Mouse (Mus musculus): Measurements from ENCODE around the gene Csrnp2. TPM values are rescaled to one million over a fixed set of nuclear protein-coding genes. Genes with fewer than 3 reads are reported as not detected.
"Not testable (repeated sequence)": the region's sequence is repeated elsewhere in the genome, so short reads cannot be mapped to it uniquely, and the experiment has no call there.

Gene Csrnp2
- polyA plus RNA-seq, 1 experiment from 2014 or later = 25.4 TPM

DNA sequence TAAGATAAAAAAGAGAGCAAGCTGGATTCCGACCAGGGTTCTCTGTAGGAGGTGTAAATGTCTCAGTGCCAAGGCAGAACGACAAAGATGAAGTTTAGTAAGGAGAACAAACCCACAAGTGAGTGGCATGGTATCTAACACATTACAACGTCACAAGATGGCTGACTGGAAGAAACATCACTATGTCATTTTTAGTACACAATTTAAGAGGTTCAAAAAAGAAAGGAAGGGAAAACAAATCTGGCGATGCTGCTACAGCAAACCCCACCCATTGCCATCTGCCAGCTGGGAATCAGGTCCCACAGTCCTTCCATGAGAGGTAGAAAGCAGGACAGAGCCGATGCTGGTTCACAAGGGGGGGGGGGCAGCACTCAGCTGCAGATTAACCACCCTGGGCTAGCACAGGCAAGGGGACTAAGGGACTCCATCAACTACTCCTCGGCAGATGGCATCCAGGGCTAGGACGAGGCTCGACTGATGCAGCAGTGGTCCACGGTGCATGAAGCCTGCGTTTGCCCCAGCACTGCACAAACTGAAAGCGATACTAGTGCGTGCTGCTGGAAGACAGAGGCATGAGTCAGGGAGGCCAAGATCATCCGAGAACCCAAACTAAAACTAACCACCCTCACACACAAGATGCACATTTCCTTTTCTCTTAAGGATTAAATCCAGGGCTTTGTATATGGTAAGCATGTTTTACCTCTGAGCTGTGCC, 13.3 kb upstream of the Csrnp2 start:
- 89% methylated on average over 13 of the region's 13 CpGs for WGBS
- H3K27ac ChIP-seq (replicated peaks) = no peak overlapping the region
- H3K4me3 ChIP-seq = no peak overlapping the region
- H3K4me1 ChIP-seq = no peaks in the 10 kb centered on the region
- H3K36me3 ChIP-seq (replicated peaks) = peaks cover 95% of the 10 kb centered on the region
- H3K27me3 ChIP-seq (replicated peaks; ENCODE audit: low read depth, poor library complexity, severe bottlenecking) = no peaks in the 10 kb centered on the region
- no peak for DNase-seq (ENCODE audit: low spot score)
- H3K9me3 ChIP-seq = no peaks in the 10 kb centered on the region

DNA sequence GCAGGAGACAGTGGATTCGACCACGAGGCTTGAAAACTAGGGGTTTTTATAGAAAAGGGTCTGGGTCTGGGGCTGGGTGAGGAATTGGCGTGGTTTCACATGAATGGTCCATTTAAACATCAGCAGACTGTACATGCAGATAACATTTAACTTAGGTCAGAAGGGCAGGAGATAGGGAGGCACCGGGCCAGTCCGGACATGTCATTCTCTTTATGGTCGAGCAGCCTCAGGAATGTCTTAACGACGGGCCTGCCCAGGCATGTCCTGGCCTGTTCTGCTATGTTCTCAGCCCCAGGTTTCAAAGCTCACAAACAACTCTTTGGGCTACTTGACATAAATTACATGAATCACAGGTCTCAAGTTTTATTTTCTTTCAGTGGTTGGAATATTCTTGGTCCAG, 4.2 kb upstream of the Csrnp2 start:
- not testable (repeated sequence) for H3K9me3 ChIP-seq; DNase-seq (ENCODE audit: low spot score); H3K4me3 ChIP-seq; H3K27me3 ChIP-seq (replicated peaks; ENCODE audit: low read depth, poor library complexity, severe bottlenecking); H3K27ac ChIP-seq (replicated peaks); H3K4me1 ChIP-seq
- 90% methylated on average over 8 of the region's 8 CpGs for WGBS
- H3K36me3 ChIP-seq (replicated peaks) = peaks cover 17% of the 10 kb centered on the region

DNA sequence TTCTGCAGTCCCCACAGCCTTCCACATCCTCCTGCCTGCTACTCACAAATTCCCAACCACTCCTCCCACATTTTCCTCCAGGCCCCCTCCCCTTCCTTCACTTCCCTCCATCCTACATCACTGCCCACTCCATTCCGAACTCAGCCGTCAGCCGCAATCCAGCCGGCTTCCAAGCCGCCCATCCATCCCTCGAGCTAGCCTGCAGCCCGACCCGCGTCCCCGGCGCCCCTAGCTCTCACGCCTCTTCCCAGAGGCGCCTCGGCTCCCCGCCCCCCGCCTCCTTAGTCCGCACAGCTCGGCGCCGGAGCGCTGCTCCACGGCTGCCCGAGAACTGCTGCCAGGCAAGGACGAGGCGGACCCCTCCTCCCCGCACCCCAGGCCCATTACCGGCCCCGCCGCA, 641 bp downstream of the Csrnp2 start:
- WGBS = under 1% methylated on average over 29 of the region's 29 CpGs
- H3K4me1 ChIP-seq = peaks cover 46% of the 10 kb centered on the region
- no peak for DNase-seq (ENCODE audit: low spot score)
- peaks cover 2% of the 10 kb centered on the region for H3K36me3 ChIP-seq (replicated peaks)
- H3K27ac ChIP-seq (replicated peaks) = peak overlapping the region; percentile 98
- peak overlapping the region; percentile 84 for H3K4me3 ChIP-seq
- H3K9me3 ChIP-seq = no peaks in the 10 kb centered on the region
- no peaks in the 10 kb centered on the region for H3K27me3 ChIP-seq (replicated peaks; ENCODE audit: low read depth, poor library complexity, severe bottlenecking)

DNA sequence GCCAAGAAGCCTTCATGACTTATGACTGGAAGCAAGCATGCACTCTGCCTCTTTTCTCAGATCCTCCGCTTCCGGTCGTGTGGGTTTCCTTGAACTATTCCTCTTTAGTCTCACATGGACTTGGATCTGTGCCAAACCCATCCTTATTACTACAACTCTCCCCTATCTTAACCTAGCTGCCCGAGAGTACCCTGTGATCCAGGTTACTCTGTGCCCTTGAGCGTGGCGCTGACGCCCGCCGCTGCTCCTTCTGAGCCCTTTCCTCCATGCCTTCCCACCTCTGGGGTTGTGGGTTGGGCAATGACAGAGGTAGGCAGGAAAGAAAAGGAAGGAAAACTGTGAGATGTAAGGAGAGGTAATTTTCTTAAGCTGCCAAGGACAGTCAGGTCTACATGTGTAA, 3.3 kb downstream of the Csrnp2 start:
- peaks cover 61% of the 10 kb centered on the region for H3K4me1 ChIP-seq
- H3K9me3 ChIP-seq = no peaks in the 10 kb centered on the region
- 91% methylated on average over 9 of the region's 9 CpGs for WGBS

DNA sequence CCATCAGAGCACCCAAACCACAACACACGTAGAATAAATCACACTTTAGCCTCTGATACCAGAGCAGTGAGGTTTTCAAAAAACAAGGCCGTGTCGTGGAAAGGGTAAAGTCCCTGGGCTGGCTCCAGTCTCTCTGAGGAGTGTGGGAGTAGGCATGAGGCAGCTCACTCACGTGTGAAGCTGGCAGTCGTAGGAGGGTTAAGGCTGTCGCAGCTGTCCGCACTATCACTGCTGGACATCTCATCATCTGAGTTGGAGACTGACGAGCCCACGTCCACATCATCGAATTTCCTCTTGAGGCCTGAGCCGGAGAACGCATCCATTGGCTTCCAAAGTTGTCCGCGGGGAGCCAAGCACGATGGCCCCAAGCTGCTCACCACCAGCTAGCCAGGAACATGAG, 6.0 kb downstream of the Csrnp2 start:
- Histone ChIP-seq H3K4me1 (peaks cover 74% of the 10 kb centered on the region), H3K36me3 (replicated peaks) (peaks cover 56% of the 10 kb centered on the region)
- 88% methylated on average over 15 of the region's 15 CpGs for WGBS

More for the DNA sequence above, 3.3 kb downstream of the Csrnp2 start:
- no peaks in the 10 kb centered on the region for H3K27me3 ChIP-seq (replicated peaks; ENCODE audit: low read depth, poor library complexity, severe bottlenecking)
- DNase-seq (ENCODE audit: low spot score) = no peak
- H3K27ac ChIP-seq (replicated peaks) = no peak overlapping the region
- H3K36me3 ChIP-seq (replicated peaks) = peaks cover 29% of the 10 kb centered on the region
- no peak overlapping the region for H3K4me3 ChIP-seq

DNA sequence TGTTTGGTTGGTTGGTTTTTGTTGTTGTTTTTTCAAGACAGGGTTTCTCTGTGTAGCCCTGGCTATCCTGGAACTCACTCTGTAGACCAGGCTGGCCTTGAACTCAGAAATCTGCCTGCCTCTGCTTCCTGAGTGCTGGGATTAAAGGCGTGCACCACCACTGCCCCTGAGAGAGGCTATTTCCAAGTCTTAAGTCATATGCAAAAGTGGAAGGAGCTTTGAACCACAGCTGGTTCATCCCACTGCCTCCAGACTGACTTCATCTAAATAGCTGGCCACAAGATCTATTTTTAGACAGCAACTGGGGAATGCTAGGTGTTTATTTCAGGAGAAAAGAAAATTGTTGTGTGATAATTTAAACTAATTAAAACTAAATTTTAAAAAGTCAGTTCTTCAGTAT, 7.0 kb downstream of the Csrnp2 start:
- 88% methylated on average over 1 of the region's 1 CpGs for WGBS
- not testable (repeated sequence) for H3K27me3 ChIP-seq (replicated peaks; ENCODE audit: low read depth, poor library complexity, severe bottlenecking); H3K9me3 ChIP-seq; DNase-seq (ENCODE audit: low spot score); H3K4me3 ChIP-seq; H3K27ac ChIP-seq (replicated peaks)
- Histone ChIP-seq H3K4me1 (peaks cover 64% of the 10 kb centered on the region), H3K36me3 (replicated peaks) (peaks cover 66% of the 10 kb centered on the region)

More for the DNA sequence above, 6.0 kb downstream of the Csrnp2 start:
- no peaks in the 10 kb centered on the region for H3K9me3 ChIP-seq
- H3K27ac ChIP-seq (replicated peaks) = no peak overlapping the region; the same call in 1 of the 2 replicates
- no peak for DNase-seq (ENCODE audit: low spot score)
- H3K4me3 ChIP-seq = no peak overlapping the region
- no peaks in the 10 kb centered on the region for H3K27me3 ChIP-seq (replicated peaks; ENCODE audit: low read depth, poor library complexity, severe bottlenecking)

DNA sequence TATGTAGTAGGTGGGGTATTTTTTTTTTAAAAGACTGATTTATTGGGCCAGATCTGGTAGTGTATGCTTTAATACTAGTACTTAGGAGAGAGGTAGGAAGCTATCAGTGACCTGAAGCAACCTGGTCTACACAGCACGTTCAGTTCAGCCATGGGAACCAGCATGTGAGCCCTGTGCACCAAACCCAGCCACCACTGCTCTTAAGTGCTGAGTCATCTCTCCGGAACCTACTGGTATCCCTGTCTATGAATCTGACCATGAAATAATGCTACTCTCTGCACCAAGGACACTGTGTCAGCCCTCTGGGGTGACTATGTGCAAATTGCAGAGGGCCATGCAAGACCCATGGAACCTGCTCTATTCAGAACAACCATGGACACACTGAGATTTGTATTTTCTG, 8.2 kb downstream of the Csrnp2 start:
- Histone ChIP-seq H3K9me3 (no peaks in the 10 kb centered on the region), H3K36me3 (replicated peaks) (peaks cover 78% of the 10 kb centered on the region), H3K27ac (replicated peaks) (no peak overlapping the region), H3K4me3 (no peak overlapping the region), H3K4me1 (peaks cover 51% of the 10 kb centered on the region), H3K27me3 (replicated peaks; ENCODE audit: low read depth, poor library complexity, severe bottlenecking) (no peaks in the 10 kb centered on the region)
- WGBS = 91% methylated on average over 2 of the region's 2 CpGs
- DNase-seq (ENCODE audit: low spot score) = no peak

DNA sequence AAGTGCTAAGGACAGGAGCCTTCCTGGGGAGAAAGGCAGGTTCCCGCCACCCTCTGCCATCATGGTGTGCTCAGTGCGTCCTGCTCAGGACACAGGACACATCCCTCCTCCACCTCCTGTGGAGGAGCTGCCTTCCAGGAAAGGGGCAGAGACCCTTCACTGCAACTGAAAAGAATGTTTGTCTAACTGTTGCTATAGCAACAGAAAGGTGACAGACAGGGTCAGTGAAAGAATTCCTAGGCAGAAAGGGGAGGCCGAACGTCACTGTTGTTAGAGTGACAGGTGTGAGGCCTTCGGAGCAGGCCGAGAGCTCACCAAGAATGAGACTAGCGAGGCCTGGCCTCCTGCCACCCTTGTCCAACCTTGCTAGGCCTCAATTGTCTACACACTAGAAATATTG, 8.8 kb downstream of the Csrnp2 start:
- 27% methylated on average over 7 of the region's 7 CpGs for WGBS
- DNase-seq (ENCODE audit: low spot score) = peak; percentile 53
- Histone ChIP-seq H3K36me3 (replicated peaks) (peaks cover 84% of the 10 kb centered on the region), H3K9me3 (no peaks in the 10 kb centered on the region), H3K4me3 (no peak overlapping the region), H3K27me3 (replicated peaks; ENCODE audit: low read depth, poor library complexity, severe bottlenecking) (no peaks in the 10 kb centered on the region), H3K4me1 (peaks cover 47% of the 10 kb centered on the region), H3K27ac (replicated peaks) (0 out of 2 replicates have a peak overlapping the region, but pooled peaks have one; percentile 8)

DNA sequence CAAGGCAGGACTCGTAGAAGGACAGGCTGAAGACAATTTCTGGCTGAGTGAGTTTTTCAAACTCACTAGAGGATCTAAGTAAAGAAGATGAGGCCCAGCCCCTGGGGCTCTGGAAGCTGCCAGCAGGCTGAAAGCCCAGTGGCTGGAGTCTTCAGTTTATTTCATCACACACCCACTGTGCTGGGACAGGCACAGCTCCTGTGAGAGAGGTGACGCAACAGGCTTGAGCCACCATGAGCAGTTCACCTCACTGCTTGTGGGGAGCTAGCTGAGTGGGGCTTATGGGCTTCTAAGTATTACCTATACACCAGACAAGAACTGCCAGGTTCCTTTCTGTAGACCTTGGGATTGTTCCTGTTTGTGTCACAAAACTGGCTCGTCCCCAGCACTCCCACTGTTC, 9.7 kb downstream of the Csrnp2 start:
- no peak overlapping the region for H3K4me3 ChIP-seq

DNA sequence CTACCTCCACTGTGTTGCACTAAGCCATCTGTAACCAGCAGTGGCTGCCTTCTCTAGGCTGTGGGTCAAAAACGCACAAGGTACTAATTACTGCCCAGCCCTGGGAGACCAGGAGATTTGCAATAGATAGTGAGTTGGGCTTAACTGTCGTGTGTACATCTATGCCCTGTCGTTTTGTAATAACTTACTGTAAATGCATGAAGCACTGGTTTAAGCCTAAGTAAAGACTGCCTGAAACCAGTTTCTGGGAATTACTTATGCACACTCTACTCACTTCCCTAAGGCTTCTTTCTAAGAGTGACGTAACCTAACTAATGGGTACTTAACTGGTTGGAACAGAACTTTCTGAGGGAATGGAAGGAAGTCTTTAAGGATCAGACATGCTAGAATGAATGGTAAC, 16.4 kb downstream of the Csrnp2 start:
- Histone ChIP-seq H3K4me3 (no peak overlapping the region), H3K27ac (replicated peaks) (no peak overlapping the region), H3K4me1 (no peaks in the 10 kb centered on the region), H3K36me3 (replicated peaks) (peaks cover 99% of the 10 kb centered on the region), H3K9me3 (no peaks in the 10 kb centered on the region), H3K27me3 (replicated peaks; ENCODE audit: low read depth, poor library complexity, severe bottlenecking) (no peaks in the 10 kb centered on the region)
- no peak for DNase-seq (ENCODE audit: low spot score)
- 80% methylated on average over 4 of the region's 4 CpGs for WGBS

More for the DNA sequence above, 9.7 kb downstream of the Csrnp2 start:
- WGBS = 86% methylated on average over 3 of the region's 3 CpGs
- Histone ChIP-seq H3K27ac (replicated peaks) (no peak overlapping the region), H3K27me3 (replicated peaks; ENCODE audit: low read depth, poor library complexity, severe bottlenecking) (no peaks in the 10 kb centered on the region), H3K9me3 (no peaks in the 10 kb centered on the region), H3K4me1 (peaks cover 38% of the 10 kb centered on the region), H3K36me3 (replicated peaks) (peaks cover 93% of the 10 kb centered on the region)
- DNase-seq (ENCODE audit: low spot score) = no peak

DNA sequence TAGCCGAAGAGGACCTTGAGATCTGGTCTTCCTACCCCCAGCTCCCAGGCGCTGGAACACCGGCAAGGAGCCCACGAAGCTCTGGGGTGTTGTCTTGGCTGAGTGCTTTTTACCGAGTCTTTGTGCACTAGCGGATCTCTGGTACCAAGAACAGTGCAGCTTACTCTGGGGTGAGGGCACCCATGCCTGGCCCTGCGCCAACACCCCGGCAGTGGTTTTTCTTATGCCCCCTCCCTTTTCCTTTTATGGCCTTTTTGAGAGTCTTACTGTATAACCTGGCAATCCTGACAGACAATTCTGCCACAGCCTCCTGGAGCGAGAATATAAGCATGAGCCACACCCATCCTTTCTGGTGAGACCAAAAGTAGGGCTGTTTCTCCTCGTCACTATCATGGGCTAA, 16.9 kb downstream of the Csrnp2 start:
- no peaks in the 10 kb centered on the region for H3K27me3 ChIP-seq (replicated peaks; ENCODE audit: low read depth, poor library complexity, severe bottlenecking)
- 88% methylated on average over 10 of the region's 10 CpGs for WGBS
- H3K27ac ChIP-seq (replicated peaks) = no peak overlapping the region
- DNase-seq (ENCODE audit: low spot score) = no peak
- H3K4me3 ChIP-seq = no peak overlapping the region
- peaks cover 98% of the 10 kb centered on the region for H3K36me3 ChIP-seq (replicated peaks)
- H3K4me1 ChIP-seq = no peaks in the 10 kb centered on the region
- no peaks in the 10 kb centered on the region for H3K9me3 ChIP-seq

DNA sequence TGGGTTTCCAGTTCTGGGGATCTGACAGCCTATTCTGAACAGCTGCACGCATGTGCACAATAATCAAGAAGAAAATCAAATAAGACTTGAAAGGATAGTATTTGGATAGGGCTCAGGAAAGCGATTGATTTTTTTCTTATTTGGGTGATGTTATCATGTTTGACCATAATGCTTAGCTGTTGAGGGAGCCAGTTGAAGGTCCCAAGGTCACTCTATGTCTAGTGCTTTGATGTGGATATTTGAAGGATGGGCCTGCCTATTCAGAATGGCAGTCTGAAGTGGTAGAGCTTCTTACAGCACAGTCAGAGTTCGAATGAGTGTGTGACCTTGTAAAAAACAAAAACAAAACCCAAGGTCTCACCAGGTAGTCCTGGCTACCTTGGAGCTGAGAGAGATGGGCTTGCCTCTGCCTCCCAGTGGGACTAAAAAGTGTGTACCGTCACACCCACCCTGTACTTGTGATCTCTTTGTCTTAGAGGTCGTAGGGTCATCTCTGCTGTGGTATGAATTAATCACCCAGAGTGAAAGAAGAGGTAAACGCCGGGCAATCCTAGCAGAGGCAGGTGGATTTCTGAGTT, 21.3 kb downstream of the Csrnp2 start:
- Histone ChIP-seq H3K9me3 (no peaks in the 10 kb centered on the region), H3K27ac (replicated peaks) (no peak overlapping the region), H3K36me3 (replicated peaks) (peaks cover 83% of the 10 kb centered on the region), H3K27me3 (replicated peaks; ENCODE audit: low read depth, poor library complexity, severe bottlenecking) (no peaks in the 10 kb centered on the region), H3K4me1 (peaks cover 14% of the 10 kb centered on the region), H3K4me3 (no peak overlapping the region)
- DNase-seq (ENCODE audit: low spot score) = no peak
- 80% methylated on average over 7 of the region's 7 CpGs for WGBS

DNA sequence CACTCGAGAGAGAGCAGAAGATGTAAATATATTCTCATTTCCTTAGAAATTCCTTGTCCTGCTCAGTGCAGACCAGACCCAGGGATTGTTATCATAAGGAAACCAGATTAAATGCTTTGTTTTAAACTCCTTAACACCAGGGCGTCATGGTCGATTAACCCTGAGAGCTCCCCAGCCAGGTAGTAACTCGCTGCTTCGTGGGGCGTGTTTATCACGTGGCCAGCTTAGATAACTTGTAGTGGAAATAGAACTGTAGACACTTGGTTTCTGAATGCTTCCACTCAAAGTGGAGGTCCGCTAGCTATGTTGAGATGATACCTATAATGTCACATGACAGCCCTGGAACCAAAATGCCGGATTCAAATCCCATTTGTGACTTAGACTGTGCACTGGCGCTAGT, 25.3 kb downstream of the Csrnp2 start:
- no peaks in the 10 kb centered on the region for H3K27me3 ChIP-seq (replicated peaks; ENCODE audit: low read depth, poor library complexity, severe bottlenecking)
- H3K27ac ChIP-seq (replicated peaks) = no peak overlapping the region
- WGBS = 68% methylated on average over 10 of the region's 10 CpGs
- DNase-seq (ENCODE audit: low spot score) = no peak
- peak overlapping the region; percentile 86 for H3K4me3 ChIP-seq
- H3K36me3 ChIP-seq (replicated peaks) = peaks cover 44% of the 10 kb centered on the region
- peaks cover 29% of the 10 kb centered on the region for H3K4me1 ChIP-seq
- H3K9me3 ChIP-seq = no peaks in the 10 kb centered on the region

Data from embryonic facial prominence, embryonic 10.5 days (tissue).